Mouse (Mus musculus): ENCODE data around the gene Mrvi1. TPM values are rescaled to one million over a fixed set of nuclear protein-coding genes. Genes with fewer than 3 reads are reported as not detected.

Mrvi1 gene
- polyA plus RNA-seq, 1 experiment from 2014 or later, result 3.0 TPM

DNA sequence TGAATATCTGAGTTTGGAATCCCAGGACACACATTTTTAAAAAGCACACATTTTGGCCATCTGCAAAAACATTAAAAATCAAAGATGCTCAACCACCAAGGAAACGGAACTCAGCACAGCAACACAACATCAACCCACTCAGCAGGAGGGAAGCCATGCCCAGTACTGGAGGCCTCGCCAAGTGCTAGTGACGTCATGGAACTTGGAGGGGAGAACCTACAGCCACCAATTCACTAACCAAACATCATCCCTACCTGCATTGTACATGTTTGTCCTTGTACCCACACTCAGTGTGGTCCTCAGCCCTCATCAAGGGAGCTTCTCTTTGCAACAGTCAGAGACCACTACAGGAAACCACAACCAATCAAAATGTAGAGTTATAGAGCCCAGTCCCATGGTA is 16.9 kb downstream of the Mrvi1 start:
- no peak for DNase-seq (ENCODE audit: low spot score)
- no peak for ATAC-seq (ENCODE audit: low read depth)
- Histone ChIP-seq H3K27me3 (replicated peaks; ENCODE audit: control insufficient read depth, insufficient read depth, low read length) (no peaks in the 10 kb centered on the region), H3K4me3 (ENCODE audit: low read depth, low read length) (no peak overlapping the region), H3K4me2 (ENCODE audit: low read depth, low read length) (no peak overlapping the region), H3K9ac (ENCODE audit: low read depth, low read length) (no peak overlapping the region), H3K9me3 (ENCODE audit: control insufficient read depth, low read length) (no peaks in the 10 kb centered on the region), H3K27ac (replicated peaks; ENCODE audit: low read depth, low read length) (no peak overlapping the region), H3K36me3 (ENCODE audit: control insufficient read depth, insufficient read depth, low read length) (no peaks in the 10 kb centered on the region), H3K4me1 (ENCODE audit: control insufficient read depth, insufficient read depth, low read length) (no peaks in the 10 kb centered on the region)
- 75% methylated on average over 3 of the region's 3 CpGs for WGBS

DNA sequence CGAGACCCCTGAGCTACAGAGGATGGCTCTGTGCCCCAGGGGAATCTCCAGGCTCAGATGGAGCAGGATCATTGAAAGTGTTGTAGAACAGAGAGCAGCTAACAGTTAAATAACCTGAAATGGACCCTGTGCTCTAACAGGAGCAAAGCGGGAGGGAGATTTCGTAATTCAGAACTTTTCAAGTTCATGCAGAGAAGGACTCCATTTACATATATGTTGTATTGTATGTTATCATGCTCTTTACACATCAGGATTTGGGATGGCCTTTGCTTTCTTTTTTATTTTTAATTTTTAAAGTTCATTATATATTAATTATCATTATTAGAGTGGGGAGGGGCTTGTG is 18.6 kb downstream of the Mrvi1 start:
- no peaks in the 10 kb centered on the region for H3K4me1 ChIP-seq (ENCODE audit: control insufficient read depth, insufficient read depth, low read length)
- no peaks in the 10 kb centered on the region for H3K27me3 ChIP-seq (replicated peaks; ENCODE audit: control insufficient read depth, insufficient read depth, low read length)
- no peak overlapping the region for H3K27ac ChIP-seq (replicated peaks; ENCODE audit: low read depth, low read length)
- no peak overlapping the region for H3K4me3 ChIP-seq (ENCODE audit: low read depth, low read length)
- H3K36me3 ChIP-seq (ENCODE audit: control insufficient read depth, insufficient read depth, low read length), result no peaks in the 10 kb centered on the region
- no peak overlapping the region for H3K9ac ChIP-seq (ENCODE audit: low read depth, low read length)
- 54% methylated on average over 3 of the region's 3 CpGs for WGBS
- no peak for ATAC-seq (ENCODE audit: low read depth)
- no peak for DNase-seq (ENCODE audit: low spot score)
- no peak overlapping the region for H3K4me2 ChIP-seq (ENCODE audit: low read depth, low read length)
- no peaks in the 10 kb centered on the region for H3K9me3 ChIP-seq (ENCODE audit: control insufficient read depth, low read length)

DNA sequence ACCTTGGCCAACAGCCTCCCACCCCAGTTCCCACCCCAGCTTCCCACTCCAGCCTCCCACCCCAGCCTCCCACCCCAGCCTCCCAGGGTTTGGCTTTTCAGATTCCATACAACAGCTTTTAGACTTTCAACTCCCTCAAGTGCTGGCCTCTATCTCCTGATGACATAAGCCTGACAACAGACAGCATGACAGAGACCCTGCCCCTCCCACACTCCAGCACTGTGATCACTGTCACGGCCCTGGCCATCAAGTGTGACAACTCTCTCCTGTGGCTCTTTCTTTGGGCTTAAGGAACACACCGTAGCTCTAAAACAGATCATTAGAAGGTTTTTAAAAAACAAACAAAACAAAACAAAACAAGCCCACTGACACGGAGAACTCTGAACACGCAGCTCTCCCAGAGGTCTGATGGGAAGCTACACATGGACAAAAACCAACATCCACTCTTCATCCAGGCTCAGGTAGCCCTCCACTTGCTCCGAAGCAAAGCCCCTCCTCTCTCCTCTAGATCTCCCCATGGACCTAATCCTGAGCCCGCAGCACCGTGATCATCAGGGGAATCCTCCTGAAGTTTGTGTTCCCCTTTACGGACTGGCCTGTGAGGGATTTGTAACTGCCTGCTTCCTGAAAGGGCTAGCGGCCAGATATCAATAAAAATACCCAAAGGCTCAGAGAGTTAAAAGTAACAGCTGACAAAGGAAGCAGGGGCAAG is 19.2 kb downstream of the Mrvi1 start:
- Histone ChIP-seq H3K4me3 (ENCODE audit: low read depth, low read length) (no peak overlapping the region), H3K27me3 (replicated peaks; ENCODE audit: control insufficient read depth, insufficient read depth, low read length) (no peaks in the 10 kb centered on the region), H3K27ac (replicated peaks; ENCODE audit: low read depth, low read length) (no peak overlapping the region), H3K9ac (ENCODE audit: low read depth, low read length) (no peak overlapping the region), H3K9me3 (ENCODE audit: control insufficient read depth, low read length) (no peaks in the 10 kb centered on the region), H3K4me1 (ENCODE audit: control insufficient read depth, insufficient read depth, low read length) (no peaks in the 10 kb centered on the region), H3K4me2 (ENCODE audit: low read depth, low read length) (no peak overlapping the region), H3K36me3 (ENCODE audit: control insufficient read depth, insufficient read depth, low read length) (no peaks in the 10 kb centered on the region)
- 54% methylated on average over 9 of the region's 9 CpGs for WGBS
- no peak for ATAC-seq (ENCODE audit: low read depth)
- DNase-seq (ENCODE audit: low spot score), result no peak

DNA sequence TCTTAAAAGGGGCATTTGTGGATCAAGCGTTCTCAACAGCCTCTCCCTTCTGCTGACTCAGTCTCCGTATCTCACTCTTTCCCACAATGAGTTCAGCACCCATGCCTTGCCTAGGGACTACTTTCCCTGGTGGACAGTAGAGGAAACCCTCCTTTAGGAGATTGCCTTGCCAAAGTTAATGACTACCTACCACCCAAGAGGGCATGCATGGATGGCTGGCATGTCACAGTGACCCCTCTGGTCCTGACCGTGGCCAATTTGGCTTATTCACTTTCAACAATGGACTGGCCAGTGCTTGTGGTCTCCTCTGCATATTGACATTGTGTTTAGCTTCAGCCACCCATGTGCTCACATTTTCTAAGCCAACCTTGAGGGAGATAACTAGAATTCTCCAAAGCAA is 19.8 kb downstream of the Mrvi1 start:
- Histone ChIP-seq H3K4me1 (ENCODE audit: control insufficient read depth, insufficient read depth, low read length) (no peaks in the 10 kb centered on the region), H3K4me2 (ENCODE audit: low read depth, low read length) (no peak overlapping the region), H3K9ac (ENCODE audit: low read depth, low read length) (no peak overlapping the region), H3K4me3 (ENCODE audit: low read depth, low read length) (no peak overlapping the region), H3K36me3 (ENCODE audit: control insufficient read depth, insufficient read depth, low read length) (no peaks in the 10 kb centered on the region), H3K9me3 (ENCODE audit: control insufficient read depth, low read length) (no peaks in the 10 kb centered on the region), H3K27ac (replicated peaks; ENCODE audit: low read depth, low read length) (no peak overlapping the region), H3K27me3 (replicated peaks; ENCODE audit: control insufficient read depth, insufficient read depth, low read length) (no peaks in the 10 kb centered on the region)
- ATAC-seq (ENCODE audit: low read depth), result no peak
- DNase-seq (ENCODE audit: low spot score), result no peak
- 90% methylated on average over 3 of the region's 3 CpGs for WGBS

DNA sequence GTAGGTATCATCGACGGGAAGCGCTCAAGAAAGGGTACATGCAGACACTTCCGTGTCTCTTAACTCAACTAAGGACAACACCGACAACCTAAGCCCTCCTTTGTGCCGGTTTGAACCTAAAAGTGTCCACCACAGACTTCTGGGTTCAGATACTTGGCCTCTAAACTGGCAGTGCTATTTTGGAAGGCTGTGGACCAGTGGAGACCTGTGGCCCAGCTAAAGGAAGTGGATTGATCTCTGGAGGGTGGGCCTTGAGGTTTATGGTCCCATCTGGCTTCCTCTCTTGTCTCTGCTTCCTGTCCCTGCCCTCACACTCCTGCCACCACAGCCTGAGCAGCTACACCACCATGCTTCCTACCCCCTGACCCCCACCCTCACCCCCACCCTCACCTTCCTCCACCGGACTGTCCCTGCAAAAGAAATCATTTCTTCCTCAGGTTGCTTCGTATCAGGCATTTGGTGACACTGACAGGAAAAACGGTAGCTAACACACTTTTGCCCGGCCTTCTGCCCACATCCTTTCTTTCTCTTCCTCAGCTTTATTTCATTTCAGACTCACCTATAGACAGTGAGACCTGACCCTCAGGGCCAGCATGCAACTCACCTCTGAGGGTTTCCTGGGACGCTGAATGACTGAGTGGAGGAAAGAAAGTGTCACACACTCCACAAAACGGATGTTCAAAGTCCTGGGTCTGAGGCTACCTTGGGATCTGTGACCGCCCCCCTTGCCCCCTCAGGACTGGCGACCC is 25.7 kb downstream of the Mrvi1 start:
- Histone ChIP-seq H3K4me3 (ENCODE audit: low read depth, low read length) (no peak overlapping the region), H3K4me1 (ENCODE audit: control insufficient read depth, insufficient read depth, low read length) (no peaks in the 10 kb centered on the region), H3K9me3 (ENCODE audit: control insufficient read depth, low read length) (no peaks in the 10 kb centered on the region), H3K27me3 (replicated peaks; ENCODE audit: control insufficient read depth, insufficient read depth, low read length) (no peaks in the 10 kb centered on the region), H3K36me3 (ENCODE audit: control insufficient read depth, insufficient read depth, low read length) (no peaks in the 10 kb centered on the region), H3K27ac (replicated peaks; ENCODE audit: low read depth, low read length) (no peak overlapping the region), H3K4me2 (ENCODE audit: low read depth, low read length) (no peak overlapping the region), H3K9ac (ENCODE audit: low read depth, low read length) (no peak overlapping the region)
- ATAC-seq (ENCODE audit: low read depth) (no peak), DNase-seq (ENCODE audit: low spot score) (no peak)
- 87% methylated on average over 14 of the region's 14 CpGs for WGBS

GRCm38 (mm10) chr7:110955576-110955975 is 26.7 kb downstream of the Mrvi1 start:
- H3K9ac ChIP-seq (ENCODE audit: low read depth, low read length), result no peak overlapping the region
- no peak for DNase-seq (ENCODE audit: low spot score)
- 53% methylated on average over 2 of the region's 2 CpGs for WGBS
- no peaks in the 10 kb centered on the region for H3K4me1 ChIP-seq (ENCODE audit: control insufficient read depth, insufficient read depth, low read length)
- no peak overlapping the region for H3K27ac ChIP-seq (replicated peaks; ENCODE audit: low read depth, low read length)
- no peaks in the 10 kb centered on the region for H3K9me3 ChIP-seq (ENCODE audit: control insufficient read depth, low read length)
- H3K4me2 ChIP-seq (ENCODE audit: low read depth, low read length), result no peak overlapping the region
- no peaks in the 10 kb centered on the region for H3K36me3 ChIP-seq (ENCODE audit: control insufficient read depth, insufficient read depth, low read length)
- no peak for ATAC-seq (ENCODE audit: low read depth)
- no peak overlapping the region for H3K4me3 ChIP-seq (ENCODE audit: low read depth, low read length)
- no peaks in the 10 kb centered on the region for H3K27me3 ChIP-seq (replicated peaks; ENCODE audit: control insufficient read depth, insufficient read depth, low read length)

DNA sequence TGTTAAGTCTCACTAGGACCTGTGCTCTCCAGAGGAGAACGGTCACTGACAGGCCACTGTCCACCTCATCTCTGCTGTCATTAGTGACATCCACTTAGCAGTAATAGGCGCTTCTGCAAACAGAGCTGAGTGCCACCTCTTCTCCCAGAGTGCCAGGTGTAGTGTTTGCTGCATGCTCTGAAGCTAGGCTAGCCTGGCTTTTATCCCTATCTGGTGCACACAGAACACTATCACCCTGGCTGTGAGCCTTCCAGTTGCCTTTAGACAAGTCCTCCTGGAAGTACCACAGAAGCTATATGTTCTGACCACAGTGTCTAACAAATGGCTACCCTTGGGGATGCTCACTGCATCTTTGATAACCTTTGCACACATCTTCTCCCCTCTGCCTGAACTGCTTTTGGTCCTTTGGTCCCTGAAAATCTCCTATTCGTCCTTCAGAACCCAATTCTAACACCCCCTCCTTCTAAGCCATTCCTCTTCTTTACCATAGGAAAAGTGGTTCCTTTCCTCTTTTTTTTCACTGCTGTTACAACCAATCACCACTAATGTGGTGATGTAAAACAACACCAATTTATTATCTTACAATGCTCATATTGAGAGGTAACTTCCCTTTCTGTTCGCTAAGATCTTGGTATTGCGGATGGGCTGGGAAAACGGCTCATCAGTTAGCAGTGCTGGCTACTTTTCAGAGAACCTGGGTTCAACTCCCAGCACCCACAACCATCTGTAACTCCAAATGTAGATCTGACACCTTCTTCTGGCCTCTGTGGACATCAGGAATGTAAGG is 28.0 kb downstream of the Mrvi1 start:
- H3K4me3 ChIP-seq (ENCODE audit: low read depth, low read length), result no peak overlapping the region
- H3K4me1 ChIP-seq (ENCODE audit: control insufficient read depth, insufficient read depth, low read length), result no peaks in the 10 kb centered on the region
- H3K9ac ChIP-seq (ENCODE audit: low read depth, low read length), result no peak overlapping the region
- DNase-seq (ENCODE audit: low spot score) (no peak), ATAC-seq (ENCODE audit: low read depth) (no peak)
- WGBS, result 83% methylated on average over 6 of the region's 6 CpGs
- H3K4me2 ChIP-seq (ENCODE audit: low read depth, low read length), result no peak overlapping the region
- no peaks in the 10 kb centered on the region for H3K9me3 ChIP-seq (ENCODE audit: control insufficient read depth, low read length)
- no peak overlapping the region for H3K27ac ChIP-seq (replicated peaks; ENCODE audit: low read depth, low read length)
- no peaks in the 10 kb centered on the region for H3K27me3 ChIP-seq (replicated peaks; ENCODE audit: control insufficient read depth, insufficient read depth, low read length)
- no peaks in the 10 kb centered on the region for H3K36me3 ChIP-seq (ENCODE audit: control insufficient read depth, insufficient read depth, low read length)

DNA sequence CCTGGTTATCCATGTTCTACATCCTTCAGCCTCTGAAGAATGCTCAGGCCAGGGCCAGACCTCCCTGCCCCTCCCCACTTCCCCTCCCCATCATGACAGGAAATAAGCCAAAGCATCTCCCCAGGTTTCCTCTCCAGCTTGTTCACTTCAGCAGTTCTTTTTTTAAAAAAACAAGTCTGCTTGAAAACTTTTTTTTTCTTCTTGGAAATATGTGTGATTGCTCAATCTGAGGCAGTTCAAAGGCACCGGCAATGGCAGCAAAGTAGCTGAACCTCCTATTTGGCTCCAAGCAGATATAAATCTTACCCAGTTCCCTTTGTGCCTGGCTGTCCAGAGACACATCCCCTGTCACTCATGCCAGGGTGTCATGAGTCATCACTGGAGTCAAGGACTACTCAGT is 29.1 kb downstream of the Mrvi1 start:
- no peak for ATAC-seq (ENCODE audit: low read depth)
- DNase-seq (ENCODE audit: low spot score), result peak; percentile 36
- WGBS, result 76% methylated on average over 1 of the region's 1 CpGs
- H3K27ac ChIP-seq (replicated peaks; ENCODE audit: low read depth, low read length), result no peak overlapping the region
- H3K36me3 ChIP-seq (ENCODE audit: control insufficient read depth, insufficient read depth, low read length), result no peaks in the 10 kb centered on the region
- no peaks in the 10 kb centered on the region for H3K27me3 ChIP-seq (replicated peaks; ENCODE audit: control insufficient read depth, insufficient read depth, low read length)
- H3K9me3 ChIP-seq (ENCODE audit: control insufficient read depth, low read length), result no peaks in the 10 kb centered on the region
- H3K4me2 ChIP-seq (ENCODE audit: low read depth, low read length), result no peak overlapping the region
- no peaks in the 10 kb centered on the region for H3K4me1 ChIP-seq (ENCODE audit: control insufficient read depth, insufficient read depth, low read length)
- H3K9ac ChIP-seq (ENCODE audit: low read depth, low read length), result no peak overlapping the region
- no peak overlapping the region for H3K4me3 ChIP-seq (ENCODE audit: low read depth, low read length)

Measured in embryonic facial prominence, embryonic 14.5 days (tissue).